Mouse (Mus musculus): Measurements from ENCODE around the gene Manba. TPM values are rescaled to one million over a fixed set of nuclear protein-coding genes. Genes with fewer than 3 reads are reported as not detected.
"Not testable (repeated sequence)": the region's sequence is repeated elsewhere in the genome, so short reads cannot be mapped to it uniquely, and the experiment has no call there.

The Manba gene
- total and polyA plus RNA-seq, 3 experiments = 5.6 to 14.3 (median 12.1) TPM

DNA sequence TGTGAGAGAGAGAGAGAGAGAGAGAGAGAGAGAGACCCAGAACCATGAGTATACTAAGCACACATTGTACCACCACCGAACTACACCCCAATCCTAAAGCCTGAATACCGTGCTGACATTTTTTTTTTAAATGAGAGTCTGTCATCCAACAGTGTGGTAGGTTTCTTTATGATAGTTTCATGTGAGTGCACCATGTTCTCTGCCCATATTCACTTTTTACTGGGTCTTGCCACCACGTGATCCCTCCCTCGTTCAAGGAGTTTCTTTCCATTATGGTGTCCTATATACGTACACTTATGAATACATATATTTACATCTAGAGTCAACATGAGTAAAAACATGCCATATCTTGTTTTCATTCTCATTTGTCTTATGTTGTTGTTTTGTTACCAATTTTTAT is 940 bp downstream of the Manba start:
- DNase-seq = no peak

DNA sequence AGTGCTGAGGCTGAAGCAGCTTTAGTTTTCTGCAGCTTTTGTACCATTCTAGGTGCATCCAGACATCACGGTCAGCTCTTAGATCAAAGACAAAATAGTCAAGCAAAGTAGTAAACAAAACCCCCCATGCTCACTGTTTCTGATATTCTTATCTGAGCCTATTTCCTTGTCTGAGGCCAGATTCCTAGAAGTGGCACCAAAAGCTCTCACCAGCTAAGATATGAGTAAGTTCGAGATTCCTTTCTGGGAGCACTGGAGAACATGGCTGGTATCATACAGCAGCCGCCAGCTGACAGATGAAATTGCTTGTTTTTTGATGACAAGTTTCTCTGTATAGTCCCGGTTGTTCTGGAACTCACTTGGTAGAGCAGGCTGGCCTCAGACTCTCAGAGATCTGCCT is 2.4 kb downstream of the Manba start:
- no peak for DNase-seq

DNA sequence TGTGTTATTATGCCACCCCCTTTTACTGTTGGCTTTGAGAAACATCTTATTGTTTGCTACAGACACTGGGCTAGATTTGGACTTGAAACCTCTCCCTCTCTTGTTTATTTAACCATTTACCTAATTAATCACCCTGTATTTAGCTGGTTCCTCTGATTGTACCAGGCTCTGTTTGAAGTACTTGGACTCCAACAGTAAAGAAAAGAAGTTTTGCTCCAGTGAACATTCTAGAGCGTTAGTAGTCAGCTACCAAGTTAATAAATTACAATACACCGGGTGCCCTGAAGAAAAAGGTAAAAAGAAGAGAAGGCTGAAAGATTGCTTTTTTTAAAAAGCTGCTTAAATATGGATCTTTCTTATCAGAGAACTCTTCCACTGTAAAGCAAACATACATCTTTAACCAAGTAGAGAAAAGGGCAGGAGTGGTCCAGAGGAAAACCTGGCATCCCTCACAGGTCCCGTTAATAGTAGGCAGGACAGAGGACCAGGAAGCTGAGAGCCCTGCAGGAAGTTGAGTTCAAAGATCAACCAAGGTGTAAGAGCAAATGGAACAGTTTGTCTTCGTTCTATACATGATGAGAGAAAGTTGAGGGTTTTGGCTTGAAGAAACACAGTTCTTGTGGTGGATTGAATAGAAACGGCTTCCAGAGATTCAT is 4.6 kb downstream of the Manba start:
- no peak for DNase-seq

DNA sequence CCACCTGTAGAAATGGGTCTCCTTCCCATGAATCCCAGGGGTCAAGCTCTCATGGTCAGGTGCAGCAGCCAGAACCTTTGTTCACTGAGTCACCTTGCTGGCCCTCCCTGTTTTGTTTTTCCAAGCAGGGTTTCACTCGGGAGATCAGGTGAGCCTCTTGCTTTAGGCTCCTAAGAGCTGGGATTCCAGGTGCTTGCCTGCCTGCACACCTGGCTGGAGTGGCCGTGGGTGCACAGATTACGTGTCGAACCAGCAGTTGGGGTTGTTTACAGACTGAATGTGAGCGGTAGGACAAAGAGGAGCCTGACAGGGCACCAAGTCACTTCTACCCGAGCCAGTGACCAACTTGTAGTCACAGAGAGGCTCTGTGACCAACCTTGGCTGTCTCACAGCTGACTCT is 5.7 kb downstream of the Manba start:
- no peak for DNase-seq

DNA sequence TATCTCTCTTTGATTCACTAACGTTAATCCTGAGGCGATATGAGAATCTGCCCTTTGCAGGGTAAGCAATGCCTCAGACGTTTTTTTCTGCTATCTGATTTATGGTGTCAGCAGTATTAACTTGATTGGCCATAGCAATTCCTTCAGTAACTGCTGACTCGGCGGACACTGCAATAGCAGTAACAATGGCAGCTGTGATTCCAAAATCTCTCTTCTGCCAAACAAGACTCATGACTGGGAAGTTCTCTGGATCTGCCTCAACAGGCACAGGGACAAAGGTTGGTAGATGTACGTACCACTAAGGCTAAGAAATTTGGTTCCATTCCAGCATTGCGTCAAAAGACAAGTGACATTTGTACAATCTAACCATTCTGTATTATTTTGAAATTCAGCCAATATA is 7.9 kb downstream of the Manba start:
- DNase-seq = not testable (repeated sequence)

DNA sequence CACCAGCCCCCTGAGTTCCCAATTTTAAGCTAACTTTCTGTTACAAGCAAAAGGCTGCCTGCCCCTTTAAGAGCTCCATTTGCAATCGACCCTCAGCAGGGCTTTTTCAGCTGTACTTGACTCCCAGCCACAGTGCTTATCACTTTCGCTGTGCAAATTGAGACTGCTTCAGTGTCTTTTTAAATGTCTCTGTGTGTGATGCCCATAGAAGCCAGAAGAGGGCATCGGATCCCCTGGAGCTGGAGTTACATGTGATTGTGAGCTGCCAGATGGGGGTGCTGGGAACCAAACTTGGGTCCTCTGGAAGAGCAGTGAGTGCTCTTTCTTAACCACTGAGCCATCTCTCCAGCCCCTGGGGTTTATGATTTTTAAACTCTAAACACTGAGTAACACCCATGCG is 12.5 kb downstream of the Manba start:
- DNase-seq = not testable (repeated sequence)

DNA sequence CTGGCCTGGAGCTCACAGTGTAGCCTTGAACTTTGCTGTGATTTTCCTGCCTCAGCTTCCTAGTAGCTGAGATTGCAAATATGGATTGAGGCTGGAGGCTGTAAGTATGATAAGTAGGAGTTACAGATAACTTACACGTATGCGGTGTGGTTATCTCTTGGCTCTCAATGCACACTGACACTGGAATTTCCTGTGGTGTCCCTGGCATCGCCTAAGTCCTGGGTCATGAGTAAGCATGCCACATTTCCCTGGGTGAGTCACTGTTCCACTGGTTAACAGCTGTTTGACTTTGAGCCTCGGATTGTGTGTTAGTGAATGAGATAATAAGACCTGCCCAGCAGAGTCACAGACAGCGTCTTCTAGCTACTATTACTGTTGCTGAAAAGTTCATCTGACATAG is 13.5 kb downstream of the Manba start:
- DNase-seq = peak; percentile 71

DNA sequence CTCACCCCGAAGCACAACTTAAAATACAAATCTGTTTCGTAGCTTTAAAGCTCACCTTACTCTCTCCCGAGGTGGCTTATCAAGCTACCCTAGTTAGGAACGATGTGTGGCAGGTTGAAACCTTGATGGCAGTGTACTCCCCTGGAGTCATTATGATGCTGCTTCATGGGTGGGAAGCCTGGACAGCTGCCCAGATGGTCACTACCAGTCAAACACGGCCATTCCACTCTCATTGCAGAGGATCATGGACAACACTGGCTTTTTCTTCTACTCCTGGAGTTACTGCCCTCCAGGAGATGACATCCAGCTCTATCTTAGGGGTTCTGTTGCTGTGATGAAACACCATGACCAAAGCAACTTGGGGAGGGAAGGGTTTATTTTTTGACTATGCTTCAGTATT is 17.7 kb downstream of the Manba start:
- DNase-seq = no peak

DNA sequence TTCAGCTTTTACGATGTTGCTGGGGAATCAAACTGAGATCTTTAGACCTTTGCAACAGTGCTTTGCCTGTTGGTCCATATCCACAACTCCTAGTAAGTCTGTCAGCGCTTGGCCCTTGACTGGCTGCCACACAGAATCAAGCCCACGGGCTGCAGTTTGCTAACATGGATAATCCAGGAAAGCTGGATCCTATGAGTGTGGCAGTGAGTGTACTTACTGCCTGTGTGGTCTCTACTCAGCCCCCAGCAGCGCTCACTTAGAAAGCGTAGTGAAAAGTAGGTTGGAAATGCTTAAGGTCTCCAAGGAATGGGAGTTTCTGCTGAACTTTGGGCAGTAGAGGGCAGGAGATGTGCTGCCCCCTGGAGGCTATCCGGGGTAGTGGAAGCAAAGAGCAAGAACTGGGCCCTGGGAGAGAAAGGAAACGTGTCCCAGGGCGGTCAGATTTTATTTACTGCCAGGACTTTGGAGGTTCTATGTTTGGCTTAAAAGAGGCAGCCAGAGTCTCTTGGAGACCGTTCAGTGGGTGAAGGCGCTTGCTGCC is 20.0 kb downstream of the Manba start:
- peak; percentile 81 for DNase-seq

DNA sequence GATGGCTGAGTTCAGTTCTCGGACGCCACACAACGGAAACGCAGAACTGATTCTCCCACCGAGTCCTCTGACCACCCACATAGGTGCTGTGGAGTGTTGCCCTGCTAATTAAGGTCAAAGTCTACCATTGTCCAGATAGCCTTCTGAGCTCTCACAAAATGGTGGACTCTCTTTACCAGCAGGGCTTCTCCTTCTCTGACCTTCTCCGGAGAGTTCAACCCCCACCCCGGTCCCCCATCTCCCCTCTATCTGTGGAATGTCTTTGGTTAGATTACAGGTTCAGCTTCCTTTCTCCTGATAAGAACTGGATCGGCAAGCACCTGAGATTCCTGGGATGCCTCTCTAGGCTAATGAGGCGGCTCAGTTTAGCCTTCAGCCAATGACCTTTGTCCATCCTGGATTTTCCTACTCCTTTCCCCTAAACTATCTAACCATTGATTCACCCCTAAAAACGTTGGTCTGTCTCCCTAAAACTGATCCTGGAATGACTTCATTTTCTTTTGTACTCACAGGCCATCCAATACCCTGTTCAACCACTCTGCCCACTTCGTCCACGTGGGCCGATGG is 20.6 kb downstream of the Manba start:
- DNase-seq = no peak

DNA sequence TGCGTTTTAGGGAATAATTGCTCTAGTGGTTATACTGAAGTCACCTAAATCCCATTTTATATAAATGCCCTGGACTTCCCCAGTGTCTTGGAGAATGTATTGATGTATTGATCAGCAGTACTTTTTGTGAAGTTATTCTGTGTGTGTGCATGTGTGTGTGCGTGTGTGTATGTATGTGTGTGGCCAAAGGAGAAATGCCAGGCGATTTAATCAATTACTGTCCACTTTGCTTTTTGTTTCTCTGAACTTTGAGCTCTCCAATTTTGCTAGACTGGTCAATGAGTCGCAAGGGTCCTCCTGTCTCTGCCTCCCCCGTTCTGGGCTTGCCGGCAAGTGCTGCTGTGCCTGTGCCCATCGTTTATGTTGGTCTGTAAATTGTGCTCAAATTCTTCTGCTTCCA is 22.1 kb downstream of the Manba start:
- DNase-seq = no peak

DNA sequence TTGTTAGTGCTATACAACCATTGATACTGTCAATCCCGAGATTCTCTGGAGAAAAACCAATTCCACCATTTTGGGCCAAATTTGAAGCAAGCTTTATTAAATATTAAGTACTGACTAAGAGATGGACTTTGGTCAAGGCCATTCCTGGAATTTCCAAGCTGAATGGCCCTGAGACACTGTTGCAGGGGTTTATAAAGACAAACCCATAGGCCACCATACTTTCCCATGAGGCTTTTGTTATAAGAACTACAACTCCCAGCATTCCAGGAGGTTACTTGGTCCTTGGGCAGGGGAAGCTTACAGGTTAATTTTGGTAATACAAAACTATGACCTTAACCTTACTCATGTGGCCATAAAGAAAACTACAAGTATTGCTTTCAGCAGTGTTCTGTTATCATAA is 22.8 kb downstream of the Manba start:
- no peak for DNase-seq

DNA sequence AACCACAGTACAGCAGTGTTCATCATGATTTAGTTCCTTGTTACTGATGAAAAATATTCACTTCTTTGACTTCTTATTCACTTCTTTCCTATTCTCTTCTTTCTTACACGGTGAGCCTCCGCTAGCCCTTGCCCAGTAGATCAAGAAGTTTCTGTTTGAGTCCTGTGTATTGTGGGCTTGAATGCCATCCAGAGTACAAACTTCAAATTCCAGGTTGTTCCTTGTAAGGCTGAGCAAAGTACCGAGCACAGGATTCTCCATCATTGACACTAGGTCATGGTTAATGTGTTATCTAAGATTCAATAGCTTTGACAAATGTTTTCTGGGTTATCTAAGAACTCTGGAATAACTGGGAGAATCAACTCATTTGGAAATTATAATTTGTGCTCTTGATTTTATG is 25.0 kb downstream of the Manba start:
- DNase-seq = no peak

DNA sequence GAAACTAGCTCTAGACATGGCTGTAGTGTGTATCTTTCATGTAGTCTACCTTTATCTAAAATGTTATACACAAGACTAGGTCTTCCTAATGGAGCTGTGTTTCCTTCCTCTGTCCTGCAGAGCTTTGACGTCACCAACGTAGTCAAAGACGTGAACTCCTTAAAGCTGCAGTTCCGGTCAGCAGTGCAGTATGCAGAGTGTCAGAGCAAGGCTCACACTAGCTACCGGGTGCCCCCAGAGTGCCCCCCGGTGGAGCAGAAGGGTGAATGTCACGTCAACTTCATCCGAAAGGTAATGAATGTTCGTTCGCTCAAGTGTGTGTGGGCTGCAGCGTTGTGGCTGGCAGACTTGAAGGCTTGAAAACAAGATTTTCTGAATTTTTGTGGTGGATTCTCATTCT is 26.3 kb downstream of the Manba start:
- DNase-seq = no peak

DNA sequence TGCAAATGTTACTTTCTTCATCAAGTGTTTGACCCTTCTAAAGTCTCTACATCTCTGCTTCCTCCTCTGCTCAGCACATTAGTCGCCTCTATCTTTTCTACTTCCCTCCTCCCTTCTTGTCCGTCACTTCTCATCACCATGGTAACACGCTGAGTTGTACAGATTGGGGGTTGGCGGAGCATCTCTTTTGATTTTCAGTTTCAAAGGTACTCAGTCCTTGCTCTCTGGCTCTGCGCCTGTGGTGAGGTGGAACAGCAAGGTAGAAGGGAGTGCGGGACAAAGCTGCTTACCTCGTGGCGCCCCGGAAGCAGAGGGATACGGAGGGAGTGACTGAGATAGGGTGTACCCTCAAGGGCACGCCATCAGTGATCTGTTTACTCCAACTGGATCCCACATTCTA is 27.9 kb downstream of the Manba start:
- DNase-seq = no peak

DNA sequence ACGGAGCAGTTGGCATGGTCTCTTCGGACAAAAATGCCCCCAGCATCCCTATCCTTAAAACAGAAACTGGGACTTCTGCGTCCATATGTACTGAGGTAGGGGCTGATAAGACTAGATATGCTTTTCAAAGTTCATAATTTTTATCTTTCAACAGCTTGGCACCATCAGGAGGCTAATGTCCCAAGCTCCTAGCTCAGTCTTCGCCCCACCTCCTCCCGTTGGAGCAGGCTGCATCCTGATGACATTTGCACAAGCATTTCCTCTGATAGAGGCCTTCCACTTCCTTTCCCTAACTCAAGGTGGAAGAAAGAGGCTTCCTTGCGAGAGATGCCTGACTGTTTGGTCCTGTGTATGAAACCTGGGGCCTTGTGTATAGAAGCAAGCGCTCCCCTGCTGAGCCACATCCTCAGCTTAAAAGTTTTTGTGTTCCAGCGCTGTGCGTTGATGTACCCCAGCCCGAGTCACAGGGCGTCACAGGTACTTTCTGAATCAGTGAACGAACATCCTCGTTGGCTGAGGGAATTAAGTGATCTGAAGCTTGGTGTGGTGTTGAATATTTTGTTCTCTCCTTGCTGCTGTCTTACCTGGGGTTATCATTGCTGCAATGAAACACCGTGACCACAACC is 28.5 kb downstream of the Manba start:
- DNase-seq = no peak

DNA sequence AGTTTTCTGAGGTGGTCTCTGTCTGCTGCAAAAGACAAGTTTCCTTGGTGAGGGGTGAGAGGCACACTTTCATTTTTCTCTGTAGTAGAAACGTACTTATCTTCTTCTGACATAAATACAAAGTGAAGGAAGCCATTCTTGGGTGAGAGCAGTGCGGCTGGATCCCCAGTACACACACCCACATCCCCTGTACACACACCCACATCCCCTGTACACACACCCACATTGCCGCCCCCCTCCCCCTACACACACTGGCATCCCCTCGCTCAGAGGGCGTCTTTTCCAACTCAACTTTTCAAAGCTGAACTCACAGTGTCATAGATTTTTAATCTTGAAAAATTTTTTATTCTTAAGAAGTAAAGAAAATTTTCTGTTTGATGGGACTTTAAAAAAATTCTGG is 29.8 kb downstream of the Manba start:
- no peak for DNase-seq

DNA sequence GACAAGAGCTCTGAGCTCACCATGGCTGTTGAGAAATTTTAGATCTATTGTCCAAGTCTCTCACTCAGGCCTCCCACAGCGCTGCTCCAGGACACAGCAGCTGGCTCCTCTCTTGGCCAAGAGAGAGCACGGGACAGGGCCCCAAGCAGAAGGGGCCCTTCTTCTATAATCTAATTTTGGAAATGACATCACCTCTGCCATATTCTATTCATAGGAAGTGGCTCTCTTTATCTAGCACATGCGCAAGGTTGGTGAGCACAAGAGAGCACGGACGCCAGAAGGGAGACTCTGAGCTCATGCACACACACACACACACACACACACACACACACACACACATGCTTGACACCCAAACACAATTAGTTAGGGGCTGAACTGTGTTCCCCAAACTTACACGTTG is 31.5 kb downstream of the Manba start:
- DNase-seq = no peak

DNA sequence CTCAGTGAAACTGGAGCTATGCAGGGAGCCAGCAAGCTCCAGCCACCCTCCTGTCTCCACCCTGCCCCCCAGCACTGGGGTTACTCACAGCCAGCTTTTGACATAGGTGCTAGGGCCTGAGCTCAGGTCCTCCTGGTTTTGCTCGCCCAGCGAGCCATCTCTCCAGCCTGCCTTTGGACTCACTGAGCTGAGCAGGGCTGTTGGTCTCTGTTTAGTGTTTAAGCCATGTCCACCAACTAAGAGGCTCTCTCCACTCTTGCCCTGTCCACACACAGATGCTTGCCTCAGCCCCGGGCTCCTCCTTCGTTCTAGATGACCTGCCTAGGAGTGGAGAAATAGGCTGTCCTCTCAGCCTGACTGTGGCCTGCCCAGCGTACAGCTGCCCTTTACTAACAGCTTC is 33.5 kb downstream of the Manba start:
- DNase-seq = no peak

DNA sequence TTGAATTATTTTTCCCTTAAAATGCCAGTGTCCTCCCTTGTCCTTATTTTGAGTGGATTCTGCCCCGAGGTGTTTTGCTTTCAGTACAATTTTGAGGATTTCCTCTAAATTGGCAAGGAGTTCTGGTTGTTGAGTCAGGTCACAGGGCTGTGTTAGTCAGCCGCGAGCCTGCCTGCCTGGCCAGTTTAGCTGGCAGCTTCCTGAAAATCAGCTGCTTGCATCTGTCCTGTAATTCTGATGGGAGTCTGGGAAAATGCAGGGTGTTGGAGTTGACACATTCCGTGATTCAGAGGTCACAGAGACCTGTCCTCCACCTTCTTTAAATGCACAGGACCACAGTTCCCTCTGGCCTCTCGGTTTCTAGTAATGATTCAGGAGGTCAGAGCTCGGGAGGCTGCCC is 34.2 kb downstream of the Manba start:
- peak; percentile 38 for DNase-seq

DNA sequence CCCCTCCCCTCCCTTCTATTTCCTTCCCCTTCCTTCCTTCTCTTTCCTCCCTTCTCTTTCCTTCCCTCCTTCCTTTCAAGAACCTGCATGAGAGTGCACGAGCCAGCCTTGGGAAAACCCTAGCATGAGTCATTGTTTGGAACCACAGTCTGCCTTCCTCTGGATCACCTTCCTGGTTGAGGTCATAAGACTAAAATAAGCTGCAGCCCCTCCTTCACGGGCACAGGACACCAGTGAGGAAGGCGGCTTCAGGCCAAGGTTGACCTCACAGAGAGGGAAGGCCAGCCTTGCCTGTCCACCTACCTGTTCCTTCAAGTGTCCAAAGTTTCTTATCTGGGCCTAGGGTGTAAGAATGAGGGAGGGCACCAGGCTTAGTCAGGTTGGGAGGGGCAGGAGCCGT is 36.6 kb downstream of the Manba start:
- peak; percentile 86 for DNase-seq

DNA sequence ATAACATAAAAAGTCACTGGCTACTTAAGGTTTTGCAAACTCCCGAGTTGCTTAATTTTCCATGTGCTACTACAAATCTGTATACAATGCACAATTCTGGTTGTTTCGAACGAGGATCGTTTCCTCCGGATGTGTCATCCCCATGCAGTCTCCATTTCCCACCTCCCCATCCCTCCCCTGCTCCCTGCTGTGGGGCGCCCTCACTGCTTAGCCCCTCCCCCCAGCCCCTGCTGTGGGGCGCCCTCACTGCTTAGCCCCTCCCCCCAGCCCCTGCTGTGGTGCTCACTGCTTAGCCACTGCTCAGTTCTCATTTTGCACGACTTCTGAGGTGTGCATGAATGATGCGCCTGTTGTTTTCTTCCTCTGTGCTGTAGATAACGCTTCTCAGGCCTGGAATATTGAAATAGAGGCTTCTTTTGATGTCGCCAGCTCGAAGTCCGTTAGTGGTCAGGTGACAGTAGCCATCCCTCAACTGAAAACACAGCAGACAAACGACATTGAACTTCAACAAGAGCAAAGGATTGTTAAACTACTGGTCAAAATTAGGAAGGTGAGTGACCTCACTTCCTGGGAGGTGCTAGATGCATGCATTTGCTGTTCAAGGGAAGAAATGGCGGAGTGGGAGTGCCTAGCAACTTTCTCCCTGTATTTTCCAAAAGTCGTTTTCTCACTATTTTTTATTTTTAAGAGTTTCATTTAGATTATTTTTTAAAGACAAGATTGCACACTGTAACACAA is 37.4 kb downstream of the Manba start:
- no peak for DNase-seq

DNA sequence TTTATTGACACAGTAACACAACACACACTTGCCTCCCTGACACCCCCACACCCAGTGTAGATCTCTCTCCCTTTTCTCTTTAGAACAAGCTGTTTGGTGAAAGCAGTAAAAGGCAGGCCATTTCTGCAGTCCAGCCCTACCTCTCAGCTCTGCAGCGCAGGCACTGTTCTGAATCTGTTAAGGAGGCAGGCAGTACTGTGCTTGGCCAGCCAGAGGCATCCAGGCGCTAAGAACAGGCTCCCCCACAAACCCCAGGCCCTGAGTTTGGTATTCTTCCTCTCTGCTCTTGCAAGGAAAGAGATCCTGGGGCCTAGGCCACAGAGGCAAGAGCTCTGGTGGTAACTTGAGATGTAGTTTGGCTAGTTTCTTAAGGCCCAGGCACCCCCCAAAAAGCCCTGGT is 39.5 kb downstream of the Manba start:
- not testable (repeated sequence) for DNase-seq

Measured in adrenal gland, adult 2 months (tissue).